Mouse (Mus musculus) liver, adult 2 months (tissue): ENCODE measurements around the gene Gm20708. TPM values are rescaled to one million over a fixed set of nuclear protein-coding genes. Genes with fewer than 3 reads are reported as not detected.

Experiments
- DNase-seq: peaks from one replicate; pipeline ENCODE4 v3.0.0-alpha.2; 2011; ENCODE audit warnings: low read depth, low spot score; ENCODE audit errors: extremely low read depth
- H3K27ac ChIP-seq: fragments of 200-500 bp; replicated peaks from 2 replicates; pipeline ENCODE4 v1.5.1; 2012; ENCODE audit warnings: low read depth, mild to moderate bottlenecking, control low read depth, inconsistent platforms, low read length; ENCODE audit not compliant: insufficient read depth
- H3K27me3 ChIP-seq: fragments of 200-500 bp; 2 replicates; pipeline ENCODE4 v1.6.1; 2012; ENCODE audit warnings: mild to moderate bottlenecking, moderate library complexity, low read length, inconsistent platforms; ENCODE audit not compliant: control insufficient read depth, insufficient read depth
- H3K36me3 ChIP-seq: fragments of 200-500 bp; 2 replicates; pipeline ENCODE4 v1.6.1; 2012; ENCODE audit warnings: low read length, inconsistent platforms; ENCODE audit not compliant: control insufficient read depth, insufficient read depth
- H3K4me1 ChIP-seq: fragments of 200-500 bp; 2 replicates; pipeline ENCODE4 v1.6.1; 2011; ENCODE audit warnings: low read length; ENCODE audit not compliant: control insufficient read depth, insufficient read depth
- H3K4me3 ChIP-seq: fragments of 200-500 bp; 2 replicates; pipeline ENCODE4 v1.5.1; 2011; ENCODE audit warnings: low read depth, mild to moderate bottlenecking, control low read depth, low read length, moderate library complexity; ENCODE audit not compliant: insufficient read depth
- H3K79me2 ChIP-seq: fragments of 200-500 bp; 2 replicates; pipeline ENCODE4 v1.6.1; 2012; ENCODE audit warnings: inconsistent platforms, mild to moderate bottlenecking, low read length, moderate library complexity; ENCODE audit not compliant: control insufficient read depth, insufficient read depth
- H3K9ac ChIP-seq: fragments of 200-500 bp; 2 replicates; pipeline ENCODE4 v1.6.1; 2012; ENCODE audit warnings: low read depth, mild to moderate bottlenecking, control low read depth, inconsistent platforms, low read length
- CTCF ChIP-seq: fragments of 200-500 bp; IDR thresholded peaks from 2 replicates; pipeline ENCODE4 v1.5.1; 2011; ENCODE audit warnings: low read depth, low read length, control low read depth
- POLR2A ChIP-seq: fragments of 200-500 bp; IDR thresholded peaks from 2 replicates; pipeline ENCODE4 v1.6.1; 2011; ENCODE audit warnings: low read length, control low read depth; ENCODE audit not compliant: insufficient read depth; ENCODE audit errors: extremely low read depth
- WGBS: fragments of 180-500 bp; shearing (Covaris S2); methylation state at CpG from one replicate; pipeline ENCODE4 v1.1.7; 2018; 5-methylcytosine and 5-hydroxymethylcytosine counted together
- polyA plus RNA-seq: library from polyadenylated mRNA; depleted of rRNA; stranded (reverse); fragments of >200 nt; gene quantifications from 2 replicates; pipeline ENCODE4 v1.2.3, GENCODE M21; 2012; rRNA removed
- total RNA-seq: library from RNA; depleted of rRNA; stranded (reverse); fragments of >200 nt; gene quantifications from 2 replicates; pipeline ENCODE4 v1.2.3, GENCODE M21; 2014; rRNA removed

Gene Gm20708
- total RNA-seq: 0.37 and 0.40 TPM in 2 replicates
- 0.21 and 0.40 TPM in 2 replicates for polyA plus RNA-seq

DNA sequence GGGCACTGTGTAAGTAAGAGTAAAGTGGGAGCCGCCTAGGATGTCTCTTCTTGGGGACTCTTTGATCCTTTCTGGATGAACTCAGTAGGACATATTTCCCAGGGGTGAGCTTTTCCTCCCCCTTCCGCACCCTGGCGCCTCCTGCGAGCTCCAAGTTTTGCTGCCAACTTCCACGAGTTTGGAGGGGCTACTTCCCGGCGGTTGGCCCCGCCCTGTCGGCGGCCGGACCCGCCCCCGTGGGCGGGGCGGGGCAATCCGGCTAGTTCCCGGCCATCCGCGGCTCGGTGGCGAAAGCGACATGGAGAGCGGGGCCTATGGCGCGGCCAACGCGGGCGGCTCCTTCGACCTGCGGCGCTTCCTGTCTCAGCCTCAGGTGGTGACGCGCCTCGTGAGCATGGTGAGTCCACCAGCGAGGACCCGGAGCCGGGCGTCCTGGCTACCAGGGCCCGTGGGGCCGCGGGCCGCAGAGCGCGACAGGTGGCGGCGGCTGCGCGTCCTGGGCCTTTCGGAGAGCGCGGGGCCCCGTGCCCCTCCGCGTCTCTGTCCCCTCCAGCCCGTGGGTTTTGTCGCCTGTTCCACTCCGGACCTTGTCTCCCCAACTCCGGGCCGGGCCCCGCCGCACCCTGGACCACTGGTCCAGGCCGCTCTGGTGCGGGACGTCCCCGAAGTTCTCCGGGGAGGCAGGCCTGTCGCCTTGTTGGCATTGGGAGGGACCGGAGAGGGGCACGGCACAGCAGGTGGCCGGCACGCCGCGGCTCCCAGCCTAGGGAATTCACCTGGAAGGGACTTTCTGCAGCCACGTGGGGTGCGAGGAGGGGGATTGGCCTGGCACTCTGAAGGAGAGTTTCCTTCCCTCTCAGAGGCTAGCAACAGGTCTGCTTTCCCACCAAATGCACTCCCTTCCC lies at the start of gene Gm20708, which contains the start of gene Syngr2:
TSS of gene Gm20708 (plus strand) at position 262 of the 905 bp plus-strand sequence.
TSS of gene Syngr2 (plus strand) at position 262 of the 905 bp plus-strand sequence.
- H3K79me2 ChIP-seq: peaks cover 23% of the 10 kb centered on the region
- TF ChIP-seq POLR2A (peak; percentile 79), CTCF (no peak)
- H3K9ac ChIP-seq: peak within 1 kb of the TSS; percentile 95
- H3K27ac ChIP-seq: peak within 1 kb of the TSS; percentile 70
- no peak for DNase-seq
- H3K4me1 ChIP-seq: peaks cover 10% of the 10 kb centered on the region; the same call in 1 of the 2 replicates
- no peaks in the 10 kb centered on the region for H3K36me3 ChIP-seq
- no peaks in the 10 kb centered on the region for H3K27me3 ChIP-seq
- peak within 1 kb of the TSS; percentile 83 for H3K4me3 ChIP-seq
- WGBS: 2% methylated on average over 74 of the region's 75 CpGs

DNA sequence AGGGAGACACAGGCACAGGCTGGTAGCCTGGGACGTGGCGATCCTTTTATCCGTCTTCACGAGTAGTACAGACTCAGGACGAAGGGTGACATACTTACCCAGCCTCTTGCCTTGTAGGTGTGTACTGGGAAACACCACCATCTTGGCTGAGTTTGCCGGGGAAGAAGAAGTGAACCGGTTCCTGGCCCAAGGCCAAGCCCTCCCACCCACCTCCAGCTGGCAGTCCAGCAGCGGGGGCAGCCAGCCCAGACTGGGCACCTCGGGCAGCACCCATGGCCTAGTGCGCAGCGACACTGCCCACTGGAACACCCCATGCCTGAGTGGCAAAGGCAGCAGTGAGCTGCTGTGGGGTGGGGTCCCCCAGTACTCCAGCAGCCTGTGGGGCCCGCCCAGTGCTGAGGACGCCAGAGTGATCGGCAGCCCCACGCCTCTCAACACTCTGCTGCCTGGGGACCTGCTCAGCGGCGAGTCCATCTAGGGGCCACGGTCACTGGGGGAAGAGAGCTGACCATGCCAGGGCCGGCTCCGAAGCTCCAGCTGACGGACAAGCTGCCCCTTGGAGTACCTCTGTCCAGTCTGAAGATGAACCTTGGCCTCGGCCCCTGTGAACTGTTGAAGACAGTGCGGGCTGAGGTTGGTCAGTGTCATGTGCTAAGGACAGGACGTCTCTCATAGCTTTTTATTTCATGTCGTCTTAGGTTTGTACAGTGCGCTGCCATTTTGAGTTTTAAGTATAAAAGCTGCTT lies 48.9 kb upstream of the Gm20708 start:
- Histone ChIP-seq H3K79me2 (no peaks in the 10 kb centered on the region), H3K36me3 (peaks cover 15% of the 10 kb centered on the region), H3K4me3 (no peak overlapping the region), H3K27ac (no peak overlapping the region), H3K27me3 (no peaks in the 10 kb centered on the region), H3K9ac (no peak overlapping the region), H3K4me1 (no peaks in the 10 kb centered on the region)
- no peak for DNase-seq
- TF ChIP-seq CTCF (no peak), POLR2A (no peak)
- 94% methylated on average over 26 of the region's 26 CpGs for WGBS

DNA sequence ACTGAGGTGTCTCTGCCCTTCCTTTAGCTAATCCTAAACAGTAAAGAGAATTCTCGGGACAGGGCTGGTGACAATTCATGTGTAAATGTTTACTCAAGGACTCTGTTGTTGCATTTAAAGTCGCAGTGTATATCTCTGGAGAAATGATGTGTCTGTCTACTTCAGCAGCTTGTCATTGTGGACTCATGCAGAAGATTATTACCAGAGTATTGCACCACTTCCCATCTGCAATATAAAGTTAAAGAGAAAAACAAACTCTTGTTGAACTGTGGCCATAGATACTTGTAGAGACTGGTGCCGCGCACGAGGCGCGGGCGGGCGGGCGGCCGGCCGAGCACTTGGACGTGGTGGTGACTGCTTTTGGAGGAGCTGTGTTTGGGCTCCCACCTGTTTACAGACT lies 47.7 kb upstream of the Gm20708 start:
- WGBS: 83% methylated on average over 13 of the region's 13 CpGs
- Histone ChIP-seq H3K4me3 (no peak overlapping the region), H3K9ac (no peak overlapping the region), H3K36me3 (peaks cover 12% of the 10 kb centered on the region; the same call in 1 of the 2 replicates), H3K27me3 (no peaks in the 10 kb centered on the region), H3K79me2 (no peaks in the 10 kb centered on the region), H3K27ac (no peak overlapping the region), H3K4me1 (no peaks in the 10 kb centered on the region)
- no peak for DNase-seq
- no peak for TF ChIP-seq CTCF
- no peak for TF ChIP-seq POLR2A

- Histone ChIP-seq H3K4me1 (no peaks in the 10 kb centered on the region), H3K27ac (no peak overlapping the region), H3K27me3 (no peaks in the 10 kb centered on the region), H3K9ac (no peak overlapping the region), H3K36me3 (peaks cover 9% of the 10 kb centered on the region; the same call in 1 of the 2 replicates), H3K4me3 (no peak overlapping the region), H3K79me2 (no peaks in the 10 kb centered on the region)
- no peak for TF ChIP-seq CTCF
- TF ChIP-seq POLR2A: no peak
- 90% methylated on average over 12 of the region's 12 CpGs for WGBS
- DNase-seq: no peak
Observed at GRCm38 (mm10) chr11:117762246-117762645, 47.2 kb upstream of the Gm20708 start.

DNA sequence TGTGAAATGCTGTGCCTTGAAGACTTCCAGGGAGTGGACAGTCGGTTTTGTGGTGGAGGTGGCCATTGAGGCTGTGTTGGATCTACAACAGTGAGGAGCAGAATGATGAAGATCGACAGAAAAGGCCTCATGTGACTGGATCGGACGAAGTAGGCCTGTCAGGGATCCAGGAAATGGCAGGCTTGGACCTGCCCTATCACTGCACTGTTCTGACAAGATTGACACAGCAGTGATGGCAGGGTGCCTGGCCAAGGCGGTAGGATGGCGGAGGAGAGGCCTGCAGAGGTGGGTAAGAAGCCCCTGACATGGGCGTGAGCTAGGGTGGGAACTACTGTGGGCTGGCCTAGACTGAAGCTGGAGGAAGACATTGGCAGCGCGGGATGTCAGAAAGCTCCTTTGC lies 45.1 kb upstream of the Gm20708 start:
- peaks cover 5% of the 10 kb centered on the region; the same call in 1 of the 2 replicates for H3K36me3 ChIP-seq

DNA sequence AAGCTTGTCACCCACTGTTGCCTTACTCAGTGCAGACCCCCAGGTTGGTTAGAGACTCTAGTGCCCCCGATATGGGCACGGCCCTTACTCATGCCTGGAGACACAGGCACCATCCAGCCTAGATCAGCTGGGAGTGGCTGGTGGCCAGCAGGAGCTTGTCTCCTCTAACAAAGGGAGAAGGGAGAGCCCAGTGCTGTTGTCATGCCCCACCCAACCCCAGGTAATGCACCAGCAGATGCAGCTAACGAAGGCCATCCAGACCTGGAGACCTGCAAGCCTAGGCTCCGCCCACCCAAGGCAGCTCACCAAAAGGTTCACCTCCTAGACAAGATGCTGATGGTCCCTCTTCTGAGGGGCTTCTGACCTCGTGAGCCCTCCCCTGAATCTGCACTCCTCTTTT lies 44.1 kb upstream of the Gm20708 start:
- Histone ChIP-seq H3K4me1 (no peaks in the 10 kb centered on the region), H3K27ac (no peak overlapping the region), H3K36me3 (peaks cover 4% of the 10 kb centered on the region; the same call in 1 of the 2 replicates), H3K79me2 (no peaks in the 10 kb centered on the region), H3K4me3 (no peak overlapping the region), H3K9ac (no peak overlapping the region), H3K27me3 (no peaks in the 10 kb centered on the region)
- no peak for TF ChIP-seq CTCF
- no peak for TF ChIP-seq POLR2A
- DNase-seq: no peak
- 94% methylated on average over 5 of the region's 5 CpGs for WGBS

More for the DNA sequence above, 45.1 kb upstream of the Gm20708 start:
- no peak overlapping the region for H3K27ac ChIP-seq
- no peak for DNase-seq
- H3K4me1 ChIP-seq: no peaks in the 10 kb centered on the region
- H3K4me3 ChIP-seq: no peak overlapping the region
- 90% methylated on average over 9 of the region's 9 CpGs for WGBS
- H3K27me3 ChIP-seq: no peaks in the 10 kb centered on the region
- TF ChIP-seq POLR2A: no peak
- TF ChIP-seq CTCF: no peak
- H3K9ac ChIP-seq: no peak overlapping the region
- H3K79me2 ChIP-seq: no peaks in the 10 kb centered on the region
